ENCODE assay signal across 7 mouse cellular contexts in genomic region chr14:72708581-72708991, GRCm38 (mm10). TPM values are rescaled to one million over a fixed set of nuclear protein-coding genes. Genes with fewer than 3 reads are reported as not detected.
DNase-seq lines count a peak whose midpoint lies in the region; ATAC-seq and TF ChIP-seq lines count a peak whose summit lies in the region.

No protein-coding gene starts in this region.

- no peaks in the 10 kb centered on the region; the same call in 1 of the 2 replicates for H3K4me1 ChIP-seq in heart, embryonic 15.5 days (replicated peaks)
- H3K4me1 ChIP-seq in liver, embryonic 14.5 days (replicated peaks; ENCODE audit: control insufficient read depth in 2 of 2, insufficient read depth in 2 of 2, low read length in 1 of 2) = peaks cover 4 to 7% of the 10 kb centered on the region in 2 experiments; a peak in 2 of 4 replicates

- ATAC-seq in heart, embryonic 15.5 days (replicated peaks; ENCODE audit: insufficient number of reproducible peaks, insufficient read depth, low FRiP score, low read depth) = no peak
- ATAC-seq in liver, embryonic 14.5 days (ENCODE audit: insufficient read depth) = no peak

- H3K9me3 ChIP-seq in heart, embryonic 15.5 days (replicated peaks) = no peaks in the 10 kb centered on the region
- H3K9me3 ChIP-seq in liver, embryonic 14.5 days (ENCODE audit: control insufficient read depth, low read length) = no peaks in the 10 kb centered on the region

- peak overlapping the region; percentile 79 for H3K4me3 ChIP-seq in heart, embryonic 15.5 days
- H3K4me3 ChIP-seq in liver, embryonic 14.5 days (ENCODE audit: insufficient read depth in 1 of 2, low read depth in 2 of 2, low read length in 2 of 2) = peak overlapping the region; percentile 88 to 95

- no peak overlapping the region; the same call in 1 of the 2 replicates for H3K9ac ChIP-seq in heart, embryonic 15.5 days
- peak overlapping the region; percentile 9 for H3K9ac ChIP-seq in liver, embryonic 14.5 days (replicated peaks)

- TF ChIP-seq CTCF in liver, embryonic 14.5 days (IDR thresholded peaks at IDR 0.05; ENCODE audit: low read depth) = no peak

- H3K27ac ChIP-seq in heart, embryonic 15.5 days = no peak overlapping the region
- no peak overlapping the region for H3K27ac ChIP-seq in liver, embryonic 14.5 days

- peak; percentile 3 for DNase-seq in right cerebral cortex, adult 18-20 months
- no peak for DNase-seq in right cerebral cortex, postnatal 25 days
- DNase-seq in cerebellum, adult 8-10 months = peak; percentile 27
- DNase-seq in liver, embryonic 14.5 days (ENCODE audit: low read depth in 3 of 3, low spot score in 3 of 3) = peak in 1 of 3 experiments; percentile 13
- DNase-seq in retina, postnatal 1 day = peak; percentile 15
- DNase-seq in gastrocnemius, adult 8-10 months (ENCODE audit: low spot score in 2 of 2) = no peak

- H3K27me3 ChIP-seq in heart, embryonic 15.5 days = no peaks in the 10 kb centered on the region
- peaks cover 14% of the 10 kb centered on the region for H3K27me3 ChIP-seq in liver, embryonic 14.5 days (ENCODE audit: control insufficient read depth, insufficient read depth, low read length)

- WGBS in heart, embryonic 15.5 days = 38% methylated on average over 11 of the region's 11 CpGs
- 13% methylated on average over 11 of the region's 11 CpGs for WGBS in liver, embryonic 14.5 days (ENCODE audit: insufficient replicate concordance)

- H3K4me2 ChIP-seq in heart, embryonic 15.5 days = peak overlapping the region; percentile 81
- H3K4me2 ChIP-seq in liver, embryonic 14.5 days (ENCODE audit: low read depth) = peak overlapping the region; percentile 90

- TF ChIP-seq EP300 in liver, embryonic 14.5 days (IDR thresholded peaks at IDR 0.05; ENCODE audit: low read depth) = no peak

- no peaks in the 10 kb centered on the region for H3K36me3 ChIP-seq in heart, embryonic 15.5 days
- no peaks in the 10 kb centered on the region for H3K36me3 ChIP-seq in liver, embryonic 14.5 days (replicated peaks; ENCODE audit: control insufficient read depth, insufficient read depth, low read depth)

RNA-seq across cellular contexts. Expression of gene Fndc3a, which starts 1.2 kb away (rescaled TPM):
- polyA plus RNA-seq in heart, embryonic 15.5 days (2015; fragmentation: Nextera tagmentation; extraction: Ambion mirVana) = 17.3 and 23.0 TPM in 2 replicates
- 4.5 and 5.5 TPM in 2 replicates for polyA plus RNA-seq in liver, embryonic 14.5 days (2012; rRNA removed)
- 6.8 and 7.1 TPM in 2 replicates for polyA plus RNA-seq in liver, embryonic 14.5 days (2014; fragmentation: Nextera tagmentation; extraction: Ambion mirVana)
- 1 to 10 TPM; 3.8 to 5.7 (median 4.6) TPM for total RNA-seq in gastrocnemius, adult 8-10 months (2022)

Comparison
In these comparisons a context has a peak if more than half of its experiments do, and no peak if none do; other contexts are left out.
1. DNase-seq: peak in right cerebral cortex, adult 18-20 months (single experiment), cerebellum, adult 8-10 months (single experiment) and retina, postnatal 1 day (single experiment); none in right cerebral cortex, postnatal 25 days (single experiment) and gastrocnemius, adult 8-10 months (0 of 2).